Mouse (Mus musculus): ENCODE results near the gene Tecr. TPM values are rescaled to one million over a fixed set of nuclear protein-coding genes. Genes with fewer than 3 reads are reported as not detected.

Tecr gene
- polyA plus RNA-seq, 1 experiment = 193 TPM

GRCm38 (mm10) chr8:83534802-83535201 is 73.0 kb downstream of the Tecr start:
- Histone ChIP-seq H3K79me3 (ENCODE audit: low read depth) (no peaks in the 10 kb centered on the region), H3ac (ENCODE audit: control insufficient read depth, insufficient read length, low read depth) (no peak overlapping the region), H3K27me3 (ENCODE audit: control insufficient read depth, insufficient read depth, insufficient read length) (no peaks in the 10 kb centered on the region), H3K79me2 (ENCODE audit: control insufficient read depth, insufficient read depth) (no peaks in the 10 kb centered on the region), H3K4me3 (ENCODE audit: insufficient read depth, poor library complexity, severe bottlenecking) (no peak overlapping the region), H3K36me3 (ENCODE audit: control insufficient read depth, insufficient read depth) (no peaks in the 10 kb centered on the region)
- TF ChIP-seq USF1 (IDR thresholded peaks at IDR 0.05; ENCODE audit: low read depth) (no peak), CTCF (IDR thresholded peaks at IDR 0.05; ENCODE audit: control insufficient read depth, insufficient read depth, insufficient read length) (no peak), MYOG (IDR thresholded peaks at IDR 0.05; ENCODE audit: control insufficient read depth, extremely low read depth, insufficient read length) (no peak), CEBPB (IDR thresholded peaks at IDR 0.05; ENCODE audit: low read depth) (no peak), MYOD1 (IDR thresholded peaks at IDR 0.05; ENCODE audit: control insufficient read depth, insufficient read length, low read depth) (no peak), FOSL1 (IDR thresholded peaks at IDR 0.05; ENCODE audit: insufficient read depth, low read length, poor library complexity, severe bottlenecking) (no peak), MAX (IDR thresholded peaks at IDR 0.05) (no peak)

Other genes with a start within 250 kb of the Tecr start
- gene Clgn, start 218.1 kb downstream of the Tecr start, polyA plus RNA-seq (2012; fragmentation: generic; extraction: Trizol) = not detected
- 41.6 TPM for gene Scoc, start 149.6 kb downstream of the Tecr start, polyA plus RNA-seq (2012; fragmentation: generic; extraction: Trizol)
- not detected for gene Olfr370, start 72.2 kb downstream of the Tecr start, polyA plus RNA-seq (2012; fragmentation: generic; extraction: Trizol)
- gene Ndufb7, start 41.3 kb downstream of the Tecr start, polyA plus RNA-seq (2012; fragmentation: generic; extraction: Trizol) = 302 TPM
- gene Dnajb1, start 222 bp upstream of the Tecr start, polyA plus RNA-seq (2012; fragmentation: generic; extraction: Trizol) = 41.0 TPM
- 81.8 TPM for gene Gipc1, start 44.7 kb upstream of the Tecr start, polyA plus RNA-seq (2012; fragmentation: generic; extraction: Trizol)
- gene Ptger1, start 58.7 kb upstream of the Tecr start, polyA plus RNA-seq (2012; fragmentation: generic; extraction: Trizol) = 0.56 TPM
- gene Pkn1, start 91.2 kb upstream of the Tecr start, polyA plus RNA-seq (2012; fragmentation: generic; extraction: Trizol) = 26.6 TPM
- 271 TPM for gene Ddx39, start 107.2 kb upstream of the Tecr start, polyA plus RNA-seq (2012; fragmentation: generic; extraction: Trizol)
- gene Adgre5, start 133.4 kb upstream of the Tecr start, polyA plus RNA-seq (2012; fragmentation: generic; extraction: Trizol) = 114 TPM